Mouse (Mus musculus) heart, embryonic 16.5 days (tissue): ENCODE results near the gene Ppa2. TPM values are rescaled to one million over a fixed set of nuclear protein-coding genes. Genes with fewer than 3 reads are reported as not detected.

Source experiments
- ATAC-seq: fragments of 200-750 bp; cut with Nextera tagmentation; replicated peaks from 2 replicates; pipeline ENCODE4 v1.8.0; 2017; ENCODE audit warnings: moderate number of reproducible peaks; ENCODE audit not compliant: insufficient read depth, low FRiP score; ENCODE audit errors: extremely low read depth
- H3K27ac ChIP-seq: fragments of 300-500 bp; sonication (generic); 2 replicates; pipeline ENCODE4 v1.5.1; 2014; ENCODE audit warnings: mild to moderate bottlenecking, low read length, control low read depth, moderate library complexity
- H3K27me3 ChIP-seq: fragments of 300-500 bp; sonication (generic); 2 replicates; pipeline ENCODE4 v1.6.1; 2014; ENCODE audit warnings: low read length, mixed read lengths; ENCODE audit not compliant: control insufficient read depth, insufficient read depth
- H3K36me3 ChIP-seq: fragments of 300-500 bp; sonication (generic); 2 replicates; pipeline ENCODE4 v1.6.1; 2014; ENCODE audit not compliant: control insufficient read depth, insufficient read depth
- H3K4me1 ChIP-seq: fragments of 300-500 bp; sonication (generic); 2 replicates; pipeline ENCODE4 v1.6.1; 2014; ENCODE audit warnings: low read length, mixed read lengths; ENCODE audit not compliant: control insufficient read depth, insufficient read depth
- H3K4me2 ChIP-seq: fragments of 300-500 bp; sonication (generic); 2 replicates; pipeline ENCODE4 v1.6.1; 2014; ENCODE audit warnings: low read depth, mild to moderate bottlenecking, control low read depth, low read length
- H3K4me3 ChIP-seq: fragments of 300-500 bp; sonication (generic); 2 replicates; pipeline ENCODE4 v1.5.1; 2014; ENCODE audit warnings: mild to moderate bottlenecking, control low read depth, low read length
- H3K9ac ChIP-seq: fragments of 300-500 bp; sonication (generic); 2 replicates; pipeline ENCODE4 v1.6.1; 2014; ENCODE audit warnings: low read length, control low read depth
- H3K9me3 ChIP-seq: fragments of 300-500 bp; sonication (generic); replicated peaks from 2 replicates; pipeline ENCODE4 v1.6.1; 2016; ENCODE audit warnings: low read length; ENCODE audit not compliant: control insufficient read depth
- WGBS: fragments of 180-500 bp; shearing (Covaris S2); extraction: QIAGEN DNeasy Blood & Tissue Kit; methylation state at CpG from one replicate; pipeline ENCODE4 v1.1.7; 2014; 5-methylcytosine and 5-hydroxymethylcytosine counted together
- polyA plus RNA-seq: library from polyadenylated mRNA; unstranded; fragments of >200 nt; fragmentation: Nextera tagmentation; extraction: Ambion mirVana; gene quantifications from 2 replicates; pipeline ENCODE4 v1.2.1, GENCODE M21; 2015

Ppa2 gene
- polyA plus RNA-seq, 1 experiment from 2014 or later: 129 TPM

- Histone ChIP-seq H3K27ac (no peak overlapping the region), H3K27me3 (no peaks in the 10 kb centered on the region), H3K4me2 (no peak overlapping the region), H3K36me3 (no peaks in the 10 kb centered on the region), H3K9me3 (peaks cover 3% of the 10 kb centered on the region; the same call in 1 of the 2 replicates), H3K4me3 (no peak overlapping the region), H3K9ac (no peak overlapping the region), H3K4me1 (peaks cover 4% of the 10 kb centered on the region)
- ATAC-seq: no peak
- 70% methylated on average over 6 of the region's 6 CpGs for WGBS
Measured at GRCm38 (mm10) chr3:133312850-133313249, 2.9 kb downstream of the Ppa2 start.

- no peak overlapping the region for H3K9ac ChIP-seq
- no peak overlapping the region for H3K4me3 ChIP-seq
- no peaks in the 10 kb centered on the region for H3K36me3 ChIP-seq
- WGBS: 91% methylated on average over 3 of the region's 3 CpGs
- ATAC-seq: no peak
- H3K27ac ChIP-seq: no peak overlapping the region
- H3K4me1 ChIP-seq: peaks cover 4% of the 10 kb centered on the region
- H3K4me2 ChIP-seq: no peak overlapping the region
- no peaks in the 10 kb centered on the region for H3K27me3 ChIP-seq
- H3K9me3 ChIP-seq: no peaks in the 10 kb centered on the region; the same call in 1 of the 2 replicates
Measured at GRCm38 (mm10) chr3:133313491-133314199, 3.7 kb downstream of the Ppa2 start.

- ATAC-seq: no peak
- H3K4me2 ChIP-seq: no peak overlapping the region
- no peaks in the 10 kb centered on the region for H3K27me3 ChIP-seq
- no peaks in the 10 kb centered on the region; the same call in 1 of the 2 replicates for H3K9me3 ChIP-seq
- 27% methylated on average over 6 of the region's 6 CpGs for WGBS
- no peak overlapping the region for H3K27ac ChIP-seq
- no peaks in the 10 kb centered on the region for H3K36me3 ChIP-seq
- no peak overlapping the region for H3K9ac ChIP-seq
- no peak overlapping the region for H3K4me3 ChIP-seq
- H3K4me1 ChIP-seq: peaks cover 4% of the 10 kb centered on the region
Measured at GRCm38 (mm10) chr3:133314475-133314874, 4.6 kb downstream of the Ppa2 start.

- Histone ChIP-seq H3K4me3 (no peak overlapping the region), H3K4me2 (no peak overlapping the region), H3K4me1 (peaks cover 4% of the 10 kb centered on the region), H3K36me3 (no peaks in the 10 kb centered on the region), H3K27ac (no peak overlapping the region), H3K9me3 (no peaks in the 10 kb centered on the region; the same call in 1 of the 2 replicates), H3K9ac (no peak overlapping the region), H3K27me3 (no peaks in the 10 kb centered on the region)
- ATAC-seq: no peak
- 94% methylated on average over 14 of the region's 14 CpGs for WGBS
Measured at GRCm38 (mm10) chr3:133315011-133315410, 5.1 kb downstream of the Ppa2 start.

GRCm38 (mm10) chr3:133315647-133316046 lies 5.7 kb downstream of the Ppa2 start:
- Histone ChIP-seq H3K27me3 (no peaks in the 10 kb centered on the region), H3K36me3 (no peaks in the 10 kb centered on the region), H3K4me3 (no peak overlapping the region), H3K4me1 (peaks cover 4% of the 10 kb centered on the region), H3K9me3 (no peaks in the 10 kb centered on the region; the same call in 1 of the 2 replicates), H3K4me2 (no peak overlapping the region), H3K27ac (no peak overlapping the region), H3K9ac (no peak overlapping the region)
- WGBS: 83% methylated on average over 8 of the region's 8 CpGs
- ATAC-seq: no peak

- Histone ChIP-seq H3K4me3 (no peak overlapping the region), H3K9me3 (no peaks in the 10 kb centered on the region; the same call in 1 of the 2 replicates), H3K36me3 (peaks cover 6% of the 10 kb centered on the region; the same call in 1 of the 2 replicates), H3K27me3 (no peaks in the 10 kb centered on the region), H3K4me2 (no peak overlapping the region), H3K4me1 (no peaks in the 10 kb centered on the region), H3K9ac (no peak overlapping the region), H3K27ac (no peak overlapping the region)
- ATAC-seq: no peak
- WGBS: 89% methylated on average over 4 of the region's 4 CpGs
Measured at GRCm38 (mm10) chr3:133317845-133318244, 7.9 kb downstream of the Ppa2 start.

- WGBS: 77% methylated on average over 15 of the region's 15 CpGs
- no peaks in the 10 kb centered on the region; the same call in 1 of the 2 replicates for H3K9me3 ChIP-seq
- H3K36me3 ChIP-seq: peaks cover 6% of the 10 kb centered on the region; the same call in 1 of the 2 replicates
- H3K4me2 ChIP-seq: no peak overlapping the region
- H3K4me1 ChIP-seq: no peaks in the 10 kb centered on the region
- no peaks in the 10 kb centered on the region for H3K27me3 ChIP-seq
- H3K9ac ChIP-seq: no peak overlapping the region
- H3K27ac ChIP-seq: no peak overlapping the region
- ATAC-seq: no peak
- H3K4me3 ChIP-seq: no peak overlapping the region
Measured at GRCm38 (mm10) chr3:133318596-133318995, 8.7 kb downstream of the Ppa2 start.

GRCm38 (mm10) chr3:133319795-133320194 lies 9.9 kb downstream of the Ppa2 start:
- no peaks in the 10 kb centered on the region for H3K4me1 ChIP-seq
- no peak overlapping the region for H3K4me2 ChIP-seq
- no peak overlapping the region for H3K9ac ChIP-seq
- no peaks in the 10 kb centered on the region; the same call in 1 of the 2 replicates for H3K9me3 ChIP-seq
- WGBS: 85% methylated on average over 7 of the region's 7 CpGs
- H3K4me3 ChIP-seq: no peak overlapping the region
- H3K27me3 ChIP-seq: no peaks in the 10 kb centered on the region
- H3K27ac ChIP-seq: no peak overlapping the region
- no peak for ATAC-seq
- peaks cover 6% of the 10 kb centered on the region for H3K36me3 ChIP-seq

- Histone ChIP-seq H3K9ac (no peak overlapping the region), H3K4me3 (no peak overlapping the region), H3K4me1 (no peaks in the 10 kb centered on the region), H3K36me3 (peaks cover 6% of the 10 kb centered on the region), H3K27me3 (no peaks in the 10 kb centered on the region), H3K27ac (no peak overlapping the region), H3K4me2 (no peak overlapping the region), H3K9me3 (no peaks in the 10 kb centered on the region; the same call in 1 of the 2 replicates)
- ATAC-seq: no peak
- WGBS: 95% methylated on average over 6 of the region's 6 CpGs
Measured at GRCm38 (mm10) chr3:133320313-133320712, 10.4 kb downstream of the Ppa2 start.
